Mouse (Mus musculus): ENCODE results near the gene Olfr68.
"Not testable (repeated sequence)": the region's sequence is repeated elsewhere in the genome, so short reads cannot be mapped to it uniquely, and the experiment has no call there.

Gene Olfr68

DNA sequence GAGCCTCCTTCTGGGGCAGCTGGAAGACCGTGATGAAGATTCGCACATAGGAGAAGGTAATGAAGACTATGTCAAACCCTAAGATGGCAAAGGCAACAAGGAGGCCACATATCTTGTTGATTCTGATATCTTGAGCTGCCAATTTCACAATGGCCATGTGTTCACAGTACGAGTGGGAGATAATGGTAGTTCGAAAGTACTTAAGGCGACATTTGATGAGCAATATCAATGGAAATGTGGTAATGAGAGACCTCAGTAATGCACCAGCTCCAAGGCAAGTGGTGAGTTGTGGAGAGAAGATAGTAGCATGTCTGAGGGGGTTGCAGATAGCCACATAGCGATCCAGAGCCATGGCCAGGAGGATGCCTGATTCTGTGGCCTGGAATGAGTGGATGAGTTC is 11.8 kb downstream of the Olfr68 start:
- DNase-seq (ENCODE audit: low read depth, low spot score) = not testable (repeated sequence)

DNA sequence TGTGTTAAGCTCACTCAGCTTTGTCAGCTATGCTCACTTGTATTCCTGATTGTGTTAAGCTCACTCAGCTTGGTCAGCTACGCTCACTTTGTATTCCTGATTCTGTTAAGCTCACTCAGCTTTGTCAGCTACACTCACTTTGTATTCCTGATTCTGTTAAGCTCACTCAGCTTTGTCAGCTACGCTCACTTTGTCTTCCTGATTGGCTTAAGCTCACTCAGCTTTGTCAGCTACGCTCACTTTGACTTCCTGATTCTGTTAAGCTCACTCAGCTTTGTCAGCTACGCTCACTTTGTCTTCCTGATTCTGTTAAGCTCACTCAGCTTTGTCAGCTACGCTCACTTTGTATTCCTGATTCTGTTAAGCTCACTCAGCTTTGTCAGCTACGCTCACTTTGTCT is 17.3 kb downstream of the Olfr68 start:
- DNase-seq (ENCODE audit: low read depth, low spot score) = not testable (repeated sequence)

DNA sequence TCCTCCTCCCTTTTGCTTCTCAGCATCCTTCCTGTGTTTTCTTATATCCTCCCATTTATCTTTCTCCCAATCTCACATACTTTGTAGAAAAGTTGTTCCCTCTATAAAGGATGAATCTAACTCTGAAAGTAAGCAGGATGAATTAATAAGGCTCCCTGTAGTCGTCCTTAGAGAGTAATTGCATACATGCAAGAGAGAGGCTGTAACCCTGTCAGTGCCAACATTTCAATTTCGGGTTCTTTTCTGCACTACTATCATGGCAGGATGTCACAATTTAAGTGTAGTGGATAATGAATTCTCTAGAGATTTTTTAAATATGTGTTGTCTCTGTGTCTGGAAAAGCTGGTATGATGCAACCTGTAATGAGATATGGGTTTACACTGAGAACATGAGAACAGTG is 22.3 kb downstream of the Olfr68 start, which contains the start of gene Olfr630:
Gene Olfr630, minus strand, starts transcription at position 101 of the 400 bp plus-strand sequence.
- DNase-seq (ENCODE audit: low read depth, low spot score) = no peak

DNA sequence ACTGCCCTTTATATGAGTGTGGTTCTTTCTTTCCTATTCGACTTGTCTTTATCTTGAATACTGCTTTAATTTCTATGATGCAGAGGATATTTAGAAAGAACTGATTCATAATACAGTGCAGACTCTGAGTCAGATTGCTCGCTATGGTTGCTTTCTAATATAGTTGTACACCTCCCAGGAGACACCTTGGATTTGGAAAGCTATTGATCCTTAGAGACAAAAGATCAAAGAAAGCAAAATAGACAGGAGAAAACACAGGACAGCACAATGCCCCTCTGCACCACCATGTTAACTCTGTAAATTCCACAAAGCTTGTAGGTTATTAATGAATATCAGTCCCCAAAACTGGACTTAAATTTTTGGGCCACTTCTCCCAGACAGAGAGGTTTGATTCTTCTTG is 34.7 kb downstream of the Olfr68 start, which contains the start of gene Olfr629:
Gene Olfr629, minus strand, starts transcription at position 101 of the 400 bp plus-strand sequence.
- DNase-seq (ENCODE audit: low read depth, low spot score) = no peak

DNA sequence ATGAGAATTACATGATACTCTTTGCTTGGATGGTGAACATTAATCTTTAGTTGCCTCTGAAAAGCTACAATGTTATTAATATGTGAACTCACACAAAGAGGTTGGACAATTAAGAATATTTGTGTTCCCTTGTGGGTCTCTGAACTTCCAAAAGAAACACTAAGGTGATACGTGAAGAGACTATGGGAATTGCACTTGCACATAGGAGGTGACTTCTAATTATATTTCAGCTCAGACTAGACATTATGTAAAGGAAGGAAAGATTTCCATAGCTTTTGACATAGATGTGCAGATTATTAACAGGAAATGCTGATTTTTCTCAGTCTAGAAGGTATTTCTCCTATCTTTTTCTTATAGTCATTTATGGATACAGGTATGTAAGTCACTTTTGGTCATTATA is 49.4 kb downstream of the Olfr68 start, which contains the start of gene Olfr628:
Gene Olfr628, plus strand, starts transcription at position 301 of the 400 bp plus-strand sequence.
- no peak for DNase-seq (ENCODE audit: low read depth, low spot score)

Data from forelimb bud, embryonic 11.5 days (tissue).